Mouse (Mus musculus) retina, adult 2 months (tissue): Measurements from ENCODE around the gene Ifi203.
"Not testable (repeated sequence)": the region's sequence is repeated elsewhere in the genome, so short reads cannot be mapped to it uniquely, and the experiment has no call there.

ENCODE experiments used
- DNase-seq: peaks from one replicate; pipeline ENCODE4 v3.0.0-alpha.2; 2012; ENCODE audit warnings: low read depth, low spot score

The Ifi203 gene

DNA sequence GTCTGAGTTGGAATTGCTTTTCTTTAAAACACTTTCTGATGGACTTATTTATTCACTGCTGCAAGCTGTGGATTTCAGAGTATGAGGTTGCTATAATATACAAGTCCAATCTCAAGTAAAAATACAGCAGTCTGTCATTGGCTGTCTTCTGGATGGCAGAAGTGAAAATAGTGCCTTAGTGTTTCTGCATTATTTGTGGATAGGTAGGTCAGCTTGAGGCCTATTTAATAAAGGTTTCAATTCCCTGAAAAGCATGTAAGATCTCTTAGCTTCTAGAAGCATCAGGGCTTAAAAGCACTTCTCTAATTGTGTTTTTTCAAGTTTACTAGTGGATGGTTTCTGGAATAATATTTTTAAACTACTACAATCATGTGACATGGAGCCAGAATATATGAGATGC, 52.7 kb downstream of the Ifi203 start:
- not testable (repeated sequence) for DNase-seq

DNA sequence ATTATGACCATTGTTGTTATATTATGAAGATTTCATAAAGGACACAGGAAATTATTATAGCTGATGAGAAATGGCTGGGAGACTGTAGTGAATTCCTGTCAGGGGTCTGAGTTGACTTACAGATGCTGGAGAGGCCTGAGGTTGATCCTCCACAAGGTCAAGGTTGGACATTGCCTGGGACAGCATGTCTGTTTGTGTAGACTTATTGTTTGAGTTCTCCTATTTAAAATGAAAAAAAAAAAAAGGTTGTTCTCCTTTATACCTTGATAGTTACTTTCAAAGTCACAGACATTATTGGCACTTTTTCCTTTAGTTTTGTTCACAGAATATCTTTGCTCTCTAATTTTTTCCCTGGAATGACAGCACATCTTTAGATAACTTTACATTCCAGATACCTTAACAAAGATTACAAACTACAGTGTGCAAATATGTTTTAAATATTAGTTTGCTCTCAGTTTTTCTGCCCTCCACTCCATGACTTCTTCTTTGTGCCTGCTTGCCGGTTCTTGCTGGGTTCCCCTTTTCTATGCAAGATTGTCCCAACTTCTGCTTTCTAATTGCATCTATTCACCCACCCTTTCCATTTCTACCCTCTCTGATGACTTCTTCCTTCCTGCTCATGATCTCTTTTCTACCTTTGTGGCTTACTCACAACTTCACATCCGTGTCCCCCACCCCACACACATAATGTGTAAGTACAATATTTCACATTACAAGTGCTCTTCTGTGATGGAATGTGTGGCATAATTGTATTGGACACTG, 55.3 kb downstream of the Ifi203 start:
- DNase-seq: not testable (repeated sequence)

GRCm38 (mm10) chr1:173880004-173880666, 62.3 kb downstream of the Ifi203 start:
- DNase-seq: not testable (repeated sequence)

- DNase-seq: not testable (repeated sequence)
Measured at GRCm38 (mm10) chr1:173879225-173879987, 63.1 kb downstream of the Ifi203 start.

- DNase-seq: not testable (repeated sequence)
Measured at GRCm38 (mm10) chr1:173878264-173878663, 64.2 kb downstream of the Ifi203 start.

DNA sequence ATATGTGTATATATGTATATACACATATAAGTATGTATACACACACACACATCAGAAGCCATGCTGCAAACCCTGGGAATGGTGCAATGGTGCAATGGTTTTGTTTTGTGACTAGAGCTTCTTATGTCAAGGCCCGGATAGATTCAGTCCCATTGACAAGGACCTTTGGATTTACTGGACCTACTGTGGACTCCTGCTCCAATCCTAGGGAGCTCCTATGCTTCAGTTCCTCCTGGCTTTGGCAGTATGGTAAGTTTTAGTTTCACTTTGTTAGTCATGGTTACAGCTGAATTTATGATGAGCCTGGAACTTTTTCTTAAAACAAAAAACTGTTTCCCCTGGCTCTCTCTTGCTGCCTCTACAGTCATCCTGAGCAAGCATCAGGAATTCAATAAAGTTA, 65.3 kb downstream of the Ifi203 start:
- not testable (repeated sequence) for DNase-seq
